Mouse (Mus musculus) C2C12 (cell line): ENCODE measurements at regions not wholly inside any gene's neighbourhood (a gene's known extent, or its start where the extent isn't known, plus 50 kb on each side); places are given as distances from the start of the nearest gene placed in this dataset.

Experiments used
- H3K27me3 ChIP-seq: one replicate; pipeline ENCODE4 v1.6.1; 2011; ENCODE audit not compliant: control insufficient read depth, insufficient read depth, insufficient read length
- H3K36me3 ChIP-seq: one replicate; pipeline ENCODE4 v1.6.1; 2011; ENCODE audit not compliant: control insufficient read depth, insufficient read depth
- H3K4me3 ChIP-seq: one replicate; pipeline ENCODE4 v1.5.1; 2011; ENCODE audit warnings: mild to moderate bottlenecking, control low read depth; ENCODE audit not compliant: poor library complexity, insufficient read depth, severe bottlenecking
- H3K79me2 ChIP-seq: one replicate; pipeline ENCODE4 v1.6.1; 2011; ENCODE audit not compliant: control insufficient read depth, insufficient read depth
- H3K79me3 ChIP-seq: one replicate; pipeline ENCODE4 v1.6.1; 2011; ENCODE audit warnings: low read depth, control low read depth
- H3ac ChIP-seq: one replicate; pipeline ENCODE3; 2011; ENCODE audit warnings: low read depth; ENCODE audit not compliant: control insufficient read depth, insufficient read length
- CEBPB ChIP-seq: IDR thresholded peaks from one replicate; pipeline ENCODE4 v1.6.1; 2011; ENCODE audit warnings: low read depth, mild to moderate bottlenecking, control low read depth, moderate library complexity
- CTCF ChIP-seq: IDR thresholded peaks from one replicate; pipeline ENCODE4 v1.5.1; 2011; ENCODE audit not compliant: control insufficient read depth, insufficient read depth, insufficient read length
- FOSL1 ChIP-seq: IDR thresholded peaks from one replicate; pipeline ENCODE4 v1.8.0; 2011; ENCODE audit warnings: mild to moderate bottlenecking, low read length; ENCODE audit not compliant: poor library complexity, insufficient read depth, severe bottlenecking
- MAX ChIP-seq: IDR thresholded peaks from one replicate; pipeline ENCODE4 v1.6.1; 2011; ENCODE audit warnings: mild to moderate bottlenecking, control low read depth
- MYOD1 ChIP-seq: IDR thresholded peaks from one replicate; pipeline ENCODE4 v1.6.1; 2011; ENCODE audit warnings: low read depth; ENCODE audit not compliant: control insufficient read depth, insufficient read length
- MYOG ChIP-seq: IDR thresholded peaks from one replicate; pipeline ENCODE4 v1.6.1; 2011; ENCODE audit not compliant: control insufficient read depth, insufficient read length; ENCODE audit errors: extremely low read depth
- USF1 ChIP-seq: IDR thresholded peaks from one replicate; pipeline ENCODE4 v1.6.1; 2011; ENCODE audit warnings: low read depth, mild to moderate bottlenecking, control low read depth, moderate library complexity

DNA sequence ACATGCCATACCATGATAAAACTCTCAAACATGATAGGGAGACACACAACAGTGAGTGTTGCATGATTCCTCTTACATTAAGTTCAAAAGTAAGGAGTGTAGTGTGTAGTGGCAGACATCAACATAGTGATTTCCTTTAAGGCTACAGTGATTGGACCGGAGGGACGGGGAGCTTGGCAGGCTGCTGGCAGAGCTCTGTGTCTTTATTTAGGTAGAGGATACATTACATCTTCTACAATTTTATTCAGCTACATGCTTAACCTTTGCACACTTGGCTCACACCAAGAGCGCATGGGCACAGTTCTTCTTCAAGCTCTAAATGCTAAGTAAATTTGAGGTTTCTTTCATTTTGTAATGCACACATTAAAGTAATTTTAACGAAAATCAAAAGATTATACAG is 194.6 kb upstream of the Pter start:
- Histone ChIP-seq H3ac (no peak overlapping the region), H3K79me2 (no peaks in the 10 kb centered on the region), H3K4me3 (no peak overlapping the region), H3K27me3 (no peaks in the 10 kb centered on the region), H3K36me3 (no peaks in the 10 kb centered on the region), H3K79me3 (no peaks in the 10 kb centered on the region)
- TF ChIP-seq CEBPB, result no peak
- TF ChIP-seq MAX, result no peak
- no peak for TF ChIP-seq FOSL1
- no peak for TF ChIP-seq CTCF
- TF ChIP-seq MYOG, result no peak
- no peak for TF ChIP-seq MYOD1
- no peak for TF ChIP-seq USF1

DNA sequence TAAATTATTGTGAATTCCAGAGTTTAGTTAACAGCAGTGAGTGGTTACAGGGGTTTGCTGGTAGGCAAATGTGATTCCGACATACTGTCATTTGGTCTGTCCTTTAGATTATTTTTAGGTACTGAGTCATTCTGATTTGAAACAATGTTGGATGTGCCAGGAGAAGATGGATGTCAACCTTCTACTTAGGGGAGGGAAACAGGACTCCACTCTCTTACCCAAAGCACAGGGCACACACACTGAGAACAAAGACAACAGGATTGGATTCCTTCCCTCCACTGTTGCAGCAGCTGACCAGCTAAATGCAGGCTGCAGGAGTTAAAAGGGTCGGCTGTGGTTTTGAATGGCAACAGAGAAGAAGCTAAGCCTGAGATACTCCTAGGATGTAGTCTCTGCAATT is 186.7 kb upstream of the Pter start:
- Histone ChIP-seq H3K79me2 (no peaks in the 10 kb centered on the region), H3K27me3 (no peaks in the 10 kb centered on the region), H3K4me3 (no peak overlapping the region), H3K36me3 (no peaks in the 10 kb centered on the region), H3K79me3 (no peaks in the 10 kb centered on the region), H3ac (no peak overlapping the region)
- TF ChIP-seq MAX (no peak), MYOD1 (no peak), FOSL1 (no peak), CEBPB (no peak), MYOG (no peak), CTCF (no peak), USF1 (no peak)

DNA sequence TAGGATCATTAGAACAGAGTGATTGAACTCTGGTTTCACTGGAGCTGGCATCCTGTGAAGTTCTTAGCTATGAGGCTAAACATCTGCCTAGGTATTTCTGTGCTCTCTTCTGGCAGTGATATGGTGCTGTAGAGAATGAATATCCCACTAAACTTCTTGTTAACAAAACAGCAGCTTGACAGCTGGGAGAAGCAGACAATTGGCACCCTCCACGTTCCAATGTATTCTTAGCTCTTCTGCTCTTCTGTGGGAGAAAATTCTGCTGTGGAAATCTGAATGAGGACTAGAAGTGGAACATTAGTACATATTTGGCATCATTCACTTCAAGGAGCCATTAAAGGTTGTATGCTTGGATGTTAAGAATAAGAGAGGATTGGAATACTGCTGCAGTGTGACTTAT is 177.0 kb upstream of the Pter start:
- TF ChIP-seq MAX (no peak), USF1 (no peak), MYOD1 (no peak), MYOG (no peak), FOSL1 (no peak), CEBPB (no peak), CTCF (no peak)
- H3ac ChIP-seq, result no peak overlapping the region
- H3K79me2 ChIP-seq, result no peaks in the 10 kb centered on the region
- no peaks in the 10 kb centered on the region for H3K36me3 ChIP-seq
- H3K4me3 ChIP-seq, result no peak overlapping the region
- no peaks in the 10 kb centered on the region for H3K27me3 ChIP-seq
- no peaks in the 10 kb centered on the region for H3K79me3 ChIP-seq

DNA sequence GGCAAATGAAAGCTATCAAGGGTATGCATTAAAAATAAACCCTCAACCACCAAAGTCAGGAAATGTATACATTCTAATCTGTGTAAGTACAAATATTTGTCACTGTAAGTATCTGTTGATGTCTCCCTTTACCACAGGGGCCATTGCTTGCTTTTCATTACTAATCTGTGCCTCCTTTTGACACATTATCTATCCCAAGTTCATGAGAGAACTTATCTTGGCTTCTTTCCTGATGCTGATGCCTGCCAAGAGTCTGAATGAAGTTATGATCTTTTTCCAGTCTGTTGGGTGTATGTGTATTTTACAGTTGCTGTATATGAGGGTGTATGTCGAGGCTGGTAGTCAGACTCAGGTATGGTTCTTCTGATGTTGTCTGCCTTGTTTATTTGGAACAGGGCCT is 165.0 kb upstream of the Pter start:
- H3K79me3 ChIP-seq, result no peaks in the 10 kb centered on the region
- no peak for TF ChIP-seq USF1
- no peak overlapping the region for H3K4me3 ChIP-seq

DNA sequence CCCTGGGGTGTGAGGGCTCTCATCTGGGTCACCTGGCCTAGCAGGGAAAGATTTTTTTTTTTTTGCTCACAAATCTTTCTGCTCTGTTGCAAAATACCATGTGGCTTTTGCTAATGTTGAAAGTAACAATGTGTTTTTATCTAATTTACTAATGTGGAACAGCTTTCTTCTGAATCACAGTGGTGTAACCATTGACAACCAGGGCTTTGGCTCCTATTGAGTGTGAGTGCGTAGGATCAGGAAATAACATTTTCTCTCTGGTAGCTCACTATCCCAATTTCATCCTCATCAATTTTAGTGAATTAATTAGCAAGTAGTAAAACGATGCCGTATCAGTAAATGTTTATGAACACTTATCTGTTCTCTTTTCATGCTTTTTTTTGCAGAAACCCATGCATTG is 163.9 kb upstream of the Pter start:
- H3ac ChIP-seq, result no peak overlapping the region
- TF ChIP-seq FOSL1 (no peak), CEBPB (no peak), MYOD1 (no peak), USF1 (no peak), MAX (no peak), MYOG (no peak), CTCF (no peak)
- H3K36me3 ChIP-seq, result no peaks in the 10 kb centered on the region
- no peak overlapping the region for H3K4me3 ChIP-seq
- H3K79me3 ChIP-seq, result no peaks in the 10 kb centered on the region
- H3K27me3 ChIP-seq, result no peaks in the 10 kb centered on the region
- no peaks in the 10 kb centered on the region for H3K79me2 ChIP-seq

More for the DNA sequence above, 165.0 kb upstream of the Pter start:
- no peaks in the 10 kb centered on the region for H3K27me3 ChIP-seq
- no peaks in the 10 kb centered on the region for H3K36me3 ChIP-seq
- H3ac ChIP-seq, result no peak overlapping the region
- no peaks in the 10 kb centered on the region for H3K79me2 ChIP-seq

DNA sequence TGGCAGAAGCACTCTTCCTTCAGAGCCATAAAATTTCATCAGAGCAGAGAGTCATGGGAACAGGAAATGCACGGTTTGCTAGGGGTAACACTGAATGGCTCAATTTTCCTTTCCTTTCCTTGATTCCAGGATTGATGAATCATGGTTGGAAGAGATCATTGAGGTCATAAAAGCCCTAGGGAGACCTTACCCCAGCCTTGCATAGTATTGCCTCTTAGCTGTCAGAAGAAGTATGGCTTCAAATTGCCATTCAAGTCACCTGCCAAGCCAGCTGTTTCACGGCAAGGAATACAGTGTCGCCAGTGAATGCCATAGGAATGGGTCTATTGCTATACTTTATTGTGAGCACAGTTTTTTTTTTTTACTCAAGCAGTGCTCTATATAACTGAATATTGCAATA is 162.4 kb upstream of the Pter start:
- H3K79me3 ChIP-seq, result no peaks in the 10 kb centered on the region
- no peaks in the 10 kb centered on the region for H3K27me3 ChIP-seq
- no peak overlapping the region for H3ac ChIP-seq
- no peaks in the 10 kb centered on the region for H3K36me3 ChIP-seq
- H3K4me3 ChIP-seq, result no peak overlapping the region
- TF ChIP-seq CTCF, result no peak
- peak; percentile 42 for TF ChIP-seq MAX
- TF ChIP-seq MYOD1, result peak; percentile 57
- H3K79me2 ChIP-seq, result no peaks in the 10 kb centered on the region

DNA sequence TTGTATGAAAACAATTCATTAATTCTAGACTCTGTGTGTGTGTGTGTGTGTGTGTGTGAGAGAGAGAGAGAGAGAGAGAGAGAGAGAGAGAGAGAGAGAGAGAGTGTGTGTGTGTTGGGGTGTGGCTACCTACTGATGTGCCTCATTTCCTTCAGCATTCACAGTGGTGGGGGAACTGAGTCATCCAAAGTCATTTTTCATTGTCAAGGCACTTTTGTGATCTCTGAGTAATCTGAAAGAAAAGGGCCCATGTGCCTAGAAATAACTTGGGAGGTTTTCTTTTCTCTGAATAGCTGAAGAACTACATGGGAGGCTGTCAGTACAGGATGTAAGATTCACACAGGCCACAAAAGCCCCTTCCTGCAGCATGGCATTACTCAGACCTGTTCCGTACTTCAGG is 159.3 kb upstream of the Pter start:
- TF ChIP-seq FOSL1, result peak; percentile 60
- no peak for TF ChIP-seq MYOG
- peak; percentile 89 for TF ChIP-seq MAX
- no peak for TF ChIP-seq CEBPB
- no peak for TF ChIP-seq CTCF
- no peak for TF ChIP-seq MYOD1
- no peak for TF ChIP-seq USF1
- no peaks in the 10 kb centered on the region for H3K79me3 ChIP-seq
- no peak overlapping the region for H3ac ChIP-seq
- no peaks in the 10 kb centered on the region for H3K27me3 ChIP-seq
- no peak overlapping the region for H3K4me3 ChIP-seq
- no peaks in the 10 kb centered on the region for H3K79me2 ChIP-seq
- H3K36me3 ChIP-seq, result no peaks in the 10 kb centered on the region
